Mouse (Mus musculus): ENCODE measurements around the gene Snrk. TPM values are rescaled to one million over a fixed set of nuclear protein-coding genes. Genes with fewer than 3 reads are reported as not detected.

Gene Snrk
- polyA plus RNA-seq, 1 experiment from 2014 or later, result 80.2 TPM

Other genes starting within 250 kb of the Snrk start
- 2.9 and 3.0 TPM in 2 replicates for gene Ackr2, start 218.9 kb upstream of the Snrk start, polyA plus RNA-seq (2015; fragmentation: Nextera tagmentation; extraction: Ambion mirVana)
- not detected in 2 replicates for gene Cyp8b1, start 201.0 kb upstream of the Snrk start, polyA plus RNA-seq (2015; fragmentation: Nextera tagmentation; extraction: Ambion mirVana)
- gene Fam198a, start 166.3 kb upstream of the Snrk start, polyA plus RNA-seq (2015; fragmentation: Nextera tagmentation; extraction: Ambion mirVana), result 1.8 and 2.1 TPM in 2 replicates
- 36.1 and 36.2 TPM in 2 replicates for gene Pomgnt2, start 120.2 kb upstream of the Snrk start, polyA plus RNA-seq (2015; fragmentation: Nextera tagmentation; extraction: Ambion mirVana)
- 40.0 and 40.5 TPM in 2 replicates for gene Ano10, start 177.2 kb downstream of the Snrk start, polyA plus RNA-seq (2015; fragmentation: Nextera tagmentation; extraction: Ambion mirVana)
- gene Abhd5, start 234.3 kb downstream of the Snrk start, polyA plus RNA-seq (2015; fragmentation: Nextera tagmentation; extraction: Ambion mirVana), result 22.4 and 26.1 TPM in 2 replicates

Measured in hindbrain, embryonic 15.5 days (tissue).